Mouse (Mus musculus): ENCODE measurements around the gene Chrna7.

Gene Chrna7

DNA sequence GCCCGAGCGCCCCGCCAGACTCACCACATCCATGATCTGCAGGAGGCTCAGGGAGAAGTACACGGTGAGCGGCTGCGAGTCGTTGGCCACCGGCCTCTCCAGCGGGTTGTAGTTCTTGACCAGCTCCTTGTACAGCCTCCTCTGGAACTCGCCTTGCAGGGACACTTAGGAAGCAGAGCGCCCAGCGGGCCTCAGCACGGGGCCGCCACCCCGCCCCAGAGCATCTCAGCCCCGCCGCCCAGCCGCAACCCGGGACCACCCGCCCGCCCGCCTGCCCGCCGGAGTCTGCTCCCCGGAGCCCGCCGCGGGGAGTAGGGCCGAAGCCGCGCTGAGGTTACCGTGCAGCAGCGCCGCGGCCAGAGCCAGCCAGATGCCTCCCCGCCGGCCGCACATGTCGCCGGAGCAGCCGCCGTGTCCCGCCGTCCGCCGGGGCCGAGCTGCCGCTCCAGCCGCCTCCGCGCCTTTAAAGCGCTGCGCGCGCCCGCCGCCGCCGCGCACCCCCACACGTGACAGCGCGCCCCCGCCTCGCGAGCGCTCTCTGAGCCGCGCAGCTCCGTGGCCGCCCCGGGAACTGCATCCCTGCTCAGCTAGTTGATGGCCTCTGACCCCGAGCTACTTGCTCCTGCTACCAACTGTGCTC, at the start of gene Chrna7:
Chrna7 (minus strand) TSS at position 486 of the 640 bp plus-strand sequence.
- in situ Hi-C loops (cut with MseI, MboI) = loop anchor here in 1 of 2 experiments (25.0 kb wide), 1 partner anchor 275 kb away; no protein-coding TSS in a partner anchor

- in situ Hi-C loops (cut with MseI, MboI) = no loop called here
Observed at GRCm38 (mm10) chr7:63249404-63249803, 37.0 kb upstream of the Chrna7 start.

DNA sequence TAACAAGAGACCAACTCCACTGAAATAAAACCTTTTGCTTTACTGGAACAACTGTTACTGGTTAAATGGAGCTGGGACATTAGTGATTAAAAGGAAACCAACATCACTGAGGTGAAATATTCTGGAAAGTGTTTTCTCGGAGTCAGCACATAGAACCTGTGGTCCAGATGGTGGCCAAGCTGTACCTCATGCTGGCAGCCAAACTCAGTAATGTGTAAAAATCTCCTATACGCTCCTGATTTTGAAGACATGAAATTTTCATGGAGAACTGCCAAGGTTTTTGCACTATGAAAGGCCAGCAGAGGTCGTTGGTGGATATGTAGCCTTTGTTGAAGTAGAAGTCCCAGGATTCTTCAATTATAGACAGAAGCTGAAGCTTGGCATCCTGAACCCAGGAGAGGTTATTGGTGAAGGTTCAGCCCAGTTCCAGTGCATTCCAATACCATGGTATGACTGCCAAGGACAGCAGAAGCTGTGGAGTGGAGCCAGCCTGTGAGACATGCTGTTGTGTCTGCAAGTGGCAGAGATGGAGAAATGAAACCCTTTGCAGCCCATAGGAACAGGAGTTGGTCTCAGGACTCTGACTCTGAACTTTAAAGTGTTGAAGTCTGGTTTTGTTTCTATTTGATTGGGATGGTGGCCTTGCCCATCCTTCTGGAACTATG, 25.6 kb upstream of the Chrna7 start:
- in situ Hi-C loops (cut with MseI, MboI) = no loop called here

DNA sequence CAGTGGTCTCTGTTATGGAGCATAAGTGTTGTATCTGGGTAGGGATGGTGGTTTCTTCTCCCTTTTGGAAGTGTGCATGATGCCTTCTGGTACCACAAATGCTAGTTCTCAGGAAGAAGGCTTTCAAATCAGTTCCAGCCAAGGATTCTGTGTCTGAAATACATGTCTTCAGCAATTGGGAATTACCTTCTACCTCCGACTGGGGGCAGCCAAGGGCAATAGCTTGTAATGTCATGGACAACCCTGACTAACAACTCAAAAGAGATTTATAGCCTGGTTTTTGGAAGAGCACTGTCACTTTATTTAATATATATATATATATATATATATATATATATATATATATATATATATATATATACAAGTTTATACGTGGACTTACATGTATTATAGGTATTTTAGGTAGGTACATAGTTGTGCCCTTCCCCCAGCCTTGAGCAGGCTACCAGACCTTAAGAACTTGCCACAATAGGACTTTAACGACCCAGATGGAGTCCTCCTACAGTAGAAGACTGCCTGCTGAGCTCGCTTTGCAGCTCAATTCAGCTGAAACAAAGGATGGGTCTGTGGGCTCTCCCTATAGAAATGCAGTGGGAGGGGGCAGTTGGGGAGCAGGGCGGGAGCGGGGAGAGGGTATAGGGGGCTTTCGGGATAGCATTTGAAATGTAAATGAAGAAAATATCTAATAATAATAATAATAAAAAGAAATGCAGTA, 12.9 kb upstream of the Chrna7 start:
- in situ Hi-C loops (cut with MseI, MboI) = no loop called here

DNA sequence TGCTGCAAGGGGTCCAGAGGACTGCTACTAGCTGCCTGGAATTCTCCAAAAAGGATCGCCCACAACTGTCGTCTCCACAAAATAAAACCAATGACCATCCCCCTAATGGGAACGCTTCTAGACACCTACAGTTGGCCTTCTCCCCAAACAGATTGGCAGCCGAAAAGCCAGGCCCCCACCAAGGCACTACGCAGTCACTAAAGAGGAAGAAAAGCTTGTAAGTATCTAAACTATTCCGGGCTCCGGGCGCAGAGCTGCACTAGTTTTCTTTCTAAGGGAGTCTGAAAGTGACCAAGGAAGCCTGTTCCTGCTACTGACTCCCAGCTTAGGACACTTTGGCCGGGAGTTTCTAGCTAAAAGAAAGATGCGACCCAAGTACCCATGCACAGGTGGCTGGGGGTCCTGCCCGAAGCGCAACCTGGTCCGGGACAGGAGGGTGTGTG, 707 bp downstream of the Chrna7 start:
- in situ Hi-C loops (cut with MseI, MboI) = loop anchor here in 1 of 2 experiments (25.0 kb wide), 1 partner anchor 274 kb away; no protein-coding TSS in a partner anchor

DNA sequence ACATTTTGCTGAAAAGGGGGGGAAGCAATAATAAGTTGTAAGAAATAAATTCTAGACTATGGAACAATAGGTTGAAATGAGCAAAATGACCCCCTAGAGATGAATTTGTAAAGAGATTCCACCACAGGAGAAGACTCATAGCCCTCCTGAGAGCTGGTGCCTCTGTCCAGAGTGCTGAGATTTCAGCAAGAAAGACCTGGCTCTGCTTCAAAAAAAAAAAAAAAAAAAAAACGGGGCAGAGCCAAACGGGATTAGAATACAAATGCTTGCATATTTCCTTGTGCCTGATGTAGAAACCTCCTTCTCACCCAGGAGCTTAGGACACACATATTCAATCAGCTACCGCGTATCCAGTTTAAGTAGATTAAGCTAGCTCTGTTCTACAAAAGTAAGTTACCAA, 2.9 kb downstream of the Chrna7 start:
- in situ Hi-C loops (cut with MseI, MboI) = loop anchor here in 1 of 2 experiments (25.0 kb wide), 1 partner anchor 272 kb away; no protein-coding TSS in a partner anchor

- in situ Hi-C loops (cut with MseI, MboI) = loop anchor here in 1 of 2 experiments (25.0 kb wide), 1 partner anchor 270 kb away; no protein-coding TSS in a partner anchor
Observed at GRCm38 (mm10) chr7:63207137-63207536, 5.2 kb downstream of the Chrna7 start.

- in situ Hi-C loops (cut with MseI, MboI) = no loop called here
Observed at GRCm38 (mm10) chr7:63195560-63195959, 16.8 kb downstream of the Chrna7 start.

- in situ Hi-C loops (cut with MseI, MboI) = no loop called here
Observed at GRCm38 (mm10) chr7:63189647-63190534, 22.5 kb downstream of the Chrna7 start.

DNA sequence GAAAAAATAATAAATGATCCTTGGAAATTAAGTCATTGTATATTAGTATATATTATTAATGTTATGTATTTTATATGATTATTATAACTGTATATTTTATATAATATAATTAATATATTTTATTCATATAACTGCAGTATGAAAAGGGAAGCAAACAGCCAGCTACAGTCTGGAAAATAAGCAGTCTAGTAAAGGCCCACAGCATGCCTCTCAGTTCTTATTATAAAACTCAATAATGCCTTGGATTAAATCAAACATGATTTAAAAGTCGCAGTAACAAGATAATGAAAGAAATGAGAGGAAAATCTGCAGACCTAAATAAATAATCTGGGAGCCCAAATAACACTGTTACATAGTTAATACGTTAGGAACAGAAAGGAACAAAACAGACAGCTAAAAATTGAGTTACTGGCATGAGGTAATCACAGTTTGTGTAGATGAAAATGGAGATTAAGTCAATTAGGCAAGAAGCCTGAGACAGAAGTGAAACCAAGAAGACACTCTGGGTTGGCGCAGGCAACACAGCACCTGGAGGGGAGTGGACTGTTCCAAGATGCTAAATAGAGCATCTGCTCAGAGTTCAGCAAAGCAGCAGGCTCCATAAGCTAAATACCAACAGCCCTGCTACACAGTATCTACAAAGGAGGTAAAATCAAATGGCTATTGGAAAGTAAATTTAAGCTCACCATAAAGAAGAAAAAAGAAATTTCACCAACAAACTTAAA, 42.1 kb downstream of the Chrna7 start:
- in situ Hi-C loops (cut with MseI, MboI) = no loop called here

DNA sequence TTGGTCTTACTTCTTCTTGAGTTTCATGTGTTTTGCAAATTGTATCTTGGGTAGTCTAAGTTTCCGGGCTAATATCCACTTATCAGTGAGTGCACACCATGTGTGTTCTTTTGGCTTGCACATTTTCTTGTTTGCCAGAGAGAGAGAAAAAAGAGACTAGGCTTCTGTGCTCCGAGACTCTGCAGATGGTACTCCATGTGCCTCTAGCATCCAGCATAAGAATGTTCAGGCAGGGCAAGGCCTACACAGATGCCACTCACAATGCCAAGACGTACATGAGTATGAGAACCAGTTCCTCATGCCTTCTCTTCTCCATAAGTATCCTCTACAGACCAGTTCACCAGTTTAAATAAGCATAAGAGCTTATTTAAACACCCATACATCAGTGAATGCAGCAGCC, 47.8 kb downstream of the Chrna7 start:
- in situ Hi-C loops (cut with MseI, MboI) = no loop called here

GRCm38 (mm10) chr7:63162272-63162864, 50.0 kb downstream of the Chrna7 start:
- in situ Hi-C loops (cut with MseI, MboI) = no loop called here

DNA sequence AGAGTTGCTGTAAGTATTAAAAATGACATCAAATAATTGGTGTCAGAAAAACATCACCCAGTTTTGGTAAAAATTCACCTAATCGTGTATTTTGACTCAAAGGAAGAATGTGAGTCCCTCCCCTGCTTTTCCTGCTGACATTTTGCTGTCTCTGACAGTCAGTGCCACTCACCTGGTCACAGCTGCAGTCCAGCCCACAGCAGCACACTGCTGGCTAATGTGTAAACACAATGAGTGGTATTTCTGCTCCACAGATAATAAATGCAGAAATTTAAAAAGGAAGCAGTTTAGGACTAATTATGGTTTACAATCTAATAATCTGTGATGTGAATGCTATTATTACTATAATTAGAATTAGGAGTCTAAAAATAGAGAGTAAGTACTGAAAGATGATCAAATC, 59.1 kb downstream of the Chrna7 start:
- in situ Hi-C loops (cut with MseI, MboI) = no loop called here

- in situ Hi-C loops (cut with MseI, MboI) = no loop called here
Observed at GRCm38 (mm10) chr7:63148740-63149139, 63.6 kb downstream of the Chrna7 start.

- in situ Hi-C loops (cut with MseI, MboI) = no loop called here
Observed at GRCm38 (mm10) chr7:63148321-63148720, 64.0 kb downstream of the Chrna7 start.

GRCm38 (mm10) chr7:63122547-63122946, 89.8 kb downstream of the Chrna7 start:
- in situ Hi-C loops (cut with MseI, MboI) = no loop called here

DNA sequence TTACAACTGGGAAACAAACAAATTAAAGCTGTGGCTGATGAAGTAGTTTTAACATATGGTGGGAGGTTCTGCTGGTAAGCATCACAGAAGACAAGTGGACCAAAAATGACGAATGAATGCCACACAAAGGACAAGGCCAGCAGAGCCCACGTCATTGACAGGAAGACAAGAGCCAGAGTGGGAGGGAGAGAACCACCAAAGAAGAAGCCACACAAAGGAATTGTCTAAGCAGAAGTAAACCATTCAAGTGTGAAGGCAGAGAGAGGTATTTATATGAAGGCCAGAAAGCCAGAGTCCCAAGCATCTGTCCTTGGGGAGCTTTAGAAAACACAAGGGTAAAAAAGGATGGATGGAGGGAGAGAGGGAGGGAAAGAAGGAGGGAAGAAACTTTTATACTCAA, 98.7 kb downstream of the Chrna7 start:
- in situ Hi-C loops (cut with MseI, MboI) = no loop called here

GRCm38 (mm10) chr7:63113252-63113651, 99.1 kb downstream of the Chrna7 start:
- in situ Hi-C loops (cut with MseI, MboI) = no loop called here

- in situ Hi-C loops (cut with MseI, MboI) = no loop called here
Observed at GRCm38 (mm10) chr7:63109348-63109747, 103.0 kb downstream of the Chrna7 start.

DNA sequence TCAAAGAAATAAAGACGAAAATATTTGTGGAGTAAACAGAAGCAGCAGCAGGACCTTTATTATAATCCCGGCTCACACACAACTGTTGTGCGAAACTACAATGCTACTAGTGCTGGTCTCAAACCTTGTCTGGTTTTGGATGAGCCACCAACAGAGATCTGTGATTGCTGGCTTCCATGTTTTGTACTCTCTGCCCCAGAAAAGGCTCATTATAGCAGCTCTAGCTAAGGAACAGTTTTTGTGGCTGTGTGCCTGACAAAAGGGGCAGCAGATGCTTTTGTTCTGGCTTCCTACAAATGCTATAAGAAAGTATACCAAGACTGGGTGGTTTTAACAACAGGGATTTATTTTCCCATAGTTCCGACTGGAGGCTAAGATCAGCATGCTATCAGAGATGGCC, 126.4 kb downstream of the Chrna7 start:
- in situ Hi-C loops (cut with MseI, MboI) = no loop called here

Data from mouse trophoblast stem cell (cell line).